Mouse (Mus musculus) testis, adult 2 months (tissue): ENCODE data around the gene Nhs.

ENCODE experiments used
- CTCF ChIP-seq: fragments of 200-500 bp; IDR thresholded peaks from 2 replicates; pipeline ENCODE4 v1.5.1; 2012; ENCODE audit warnings: low read depth, mild to moderate bottlenecking, inconsistent platforms, low read length, moderate library complexity; ENCODE audit not compliant: control insufficient read depth, insufficient read depth, insufficient replicate concordance
- POLR2A ChIP-seq: fragments of 200-500 bp; IDR thresholded peaks from 2 replicates; pipeline ENCODE4 v1.6.1; 2012; ENCODE audit warnings: low read depth, mild to moderate bottlenecking, inconsistent platforms, low read length, moderate library complexity; ENCODE audit not compliant: control insufficient read depth

GRCm38 (mm10) chrX:161973572-161973971, 186.0 kb downstream of the Nhs start:
- TF ChIP-seq CTCF: no peak
- no peak for TF ChIP-seq POLR2A
